Mouse (Mus musculus) spleen, adult 2 months (tissue): Measurements from ENCODE around the gene Kcnh7.

ENCODE experiments used
- CTCF ChIP-seq: fragments of 200-500 bp; IDR thresholded peaks from 2 replicates; pipeline ENCODE4 v1.5.1; 2011; ENCODE audit warnings: mild to moderate bottlenecking, inconsistent platforms; ENCODE audit not compliant: insufficient read depth, insufficient read length, insufficient replicate concordance; ENCODE audit errors: extremely low read depth
- POLR2A ChIP-seq: fragments of 200-500 bp; IDR thresholded peaks from 2 replicates; pipeline ENCODE4 v1.6.1; 2011; ENCODE audit warnings: low read depth, low read length, inconsistent platforms

GRCm38 (mm10) chr2:62997692-62998091 lies 186.4 kb downstream of the Kcnh7 start:
- TF ChIP-seq CTCF (no peak), POLR2A (no peak)
